Mouse (Mus musculus) small intestine, adult 2 months (tissue): Measurements from ENCODE around the gene Abhd17a.

ENCODE experiments used
- CTCF ChIP-seq: fragments of 200-500 bp; IDR thresholded peaks from 2 replicates; pipeline ENCODE4 v1.5.1; 2012; ENCODE audit warnings: low read depth, mild to moderate bottlenecking, control low read depth, inconsistent platforms, low read length, moderate library complexity, mixed read lengths; ENCODE audit not compliant: insufficient replicate concordance, insufficient read length; ENCODE audit errors: extremely low read depth
- POLR2A ChIP-seq: fragments of 200-500 bp; IDR thresholded peaks from 2 replicates; pipeline ENCODE4 v1.6.1; 2012; ENCODE audit warnings: low read depth, mild to moderate bottlenecking, control low read depth, inconsistent platforms, low read length, moderate library complexity

DNA sequence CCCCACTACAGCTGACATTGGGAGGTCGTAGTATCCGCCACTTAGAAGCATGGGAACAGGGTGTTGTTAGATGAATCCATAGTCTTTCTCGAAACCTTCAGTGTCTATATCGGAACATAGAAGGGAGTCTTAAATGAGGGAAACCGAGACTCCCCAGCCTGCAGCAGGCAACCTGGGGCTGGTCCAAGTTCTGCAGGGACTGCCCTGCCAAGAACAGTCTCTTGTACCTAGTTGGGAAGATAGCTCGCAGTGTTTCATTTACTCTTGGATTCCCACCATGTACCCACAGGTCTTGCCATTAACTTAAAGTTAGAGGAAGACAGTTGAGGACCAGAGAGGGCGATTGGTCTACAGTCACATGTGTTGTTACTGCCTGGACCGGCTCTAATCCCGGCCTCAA, 30.2 kb upstream of the Abhd17a start:
- TF ChIP-seq POLR2A (no peak), CTCF (no peak)
